Mouse (Mus musculus): ENCODE measurements around the gene Akr1c21. TPM values are rescaled to one million over a fixed set of nuclear protein-coding genes. Genes with fewer than 3 reads are reported as not detected.
"Not testable (repeated sequence)": the region's sequence is repeated elsewhere in the genome, so short reads cannot be mapped to it uniquely, and the experiment has no call there.

Gene Akr1c21
- polyA plus RNA-seq (2016; fragmentation: Nextera tagmentation; extraction: Ambion mirVana), result not detected in 2 replicates

GRCm38 (mm10) chr13:4573871-4574270, at the start of gene Akr1c21:
Akr1c21 (plus strand) TSS chr13:4574075.
- H3K9me3 ChIP-seq, result no peaks in the 10 kb centered on the region
- no peaks in the 10 kb centered on the region for H3K36me3 ChIP-seq (replicated peaks)
- WGBS, result 81% methylated on average over 1 of the region's 1 CpGs
- no peak within 1 kb of the TSS for H3K27ac ChIP-seq
- DNase-seq (ENCODE audit: extremely low spot score, low spot score), result no peak
- no peaks in the 10 kb centered on the region for H3K4me1 ChIP-seq
- no peaks in the 10 kb centered on the region for H3K27me3 ChIP-seq (ENCODE audit: poor library complexity, severe bottlenecking)
- no peak within 1 kb of the TSS for H3K4me3 ChIP-seq

GRCm38 (mm10) chr13:4559143-4559542, 14.7 kb upstream of the Akr1c21 start:
- no peaks in the 10 kb centered on the region for H3K27me3 ChIP-seq (ENCODE audit: poor library complexity, severe bottlenecking)
- H3K36me3 ChIP-seq (replicated peaks), result no peaks in the 10 kb centered on the region
- no peak for DNase-seq (ENCODE audit: extremely low spot score, low spot score)
- no peaks in the 10 kb centered on the region for H3K4me1 ChIP-seq
- H3K4me3 ChIP-seq, result no peak overlapping the region
- WGBS, result 75% methylated on average over 1 of the region's 1 CpGs
- H3K27ac ChIP-seq, result no peak overlapping the region
- no peaks in the 10 kb centered on the region for H3K9me3 ChIP-seq

- Histone ChIP-seq H3K4me1 (no peaks in the 10 kb centered on the region), H3K36me3 (replicated peaks) (no peaks in the 10 kb centered on the region), H3K27me3 (ENCODE audit: poor library complexity, severe bottlenecking) (no peaks in the 10 kb centered on the region), H3K4me3 (no peak overlapping the region), H3K9me3 (no peaks in the 10 kb centered on the region), H3K27ac (no peak overlapping the region)
- DNase-seq (ENCODE audit: extremely low spot score, low spot score), result no peak
Measured at GRCm38 (mm10) chr13:4560500-4560899, 13.4 kb upstream of the Akr1c21 start.

GRCm38 (mm10) chr13:4565996-4566395, 7.9 kb upstream of the Akr1c21 start:
- Histone ChIP-seq H3K4me3 (no peak overlapping the region), H3K36me3 (replicated peaks) (no peaks in the 10 kb centered on the region), H3K27me3 (ENCODE audit: poor library complexity, severe bottlenecking) (no peaks in the 10 kb centered on the region), H3K27ac (no peak overlapping the region), H3K9me3 (peaks cover 6% of the 10 kb centered on the region; the same call in 1 of the 2 replicates), H3K4me1 (no peaks in the 10 kb centered on the region)
- WGBS, result 84% methylated on average over 2 of the region's 2 CpGs
- no peak for DNase-seq (ENCODE audit: extremely low spot score, low spot score)

GRCm38 (mm10) chr13:4576921-4577320, 3.0 kb downstream of the Akr1c21 start:
- DNase-seq (ENCODE audit: extremely low spot score, low spot score), result no peak
- Histone ChIP-seq H3K36me3 (replicated peaks) (no peaks in the 10 kb centered on the region), H3K9me3 (no peaks in the 10 kb centered on the region), H3K27ac (no peak overlapping the region), H3K4me3 (no peak overlapping the region), H3K27me3 (ENCODE audit: poor library complexity, severe bottlenecking) (no peaks in the 10 kb centered on the region), H3K4me1 (no peaks in the 10 kb centered on the region)
- 84% methylated on average over 1 of the region's 1 CpGs for WGBS

- H3K9me3 ChIP-seq; H3K27ac ChIP-seq; H3K27me3 ChIP-seq (ENCODE audit: poor library complexity, severe bottlenecking); H3K4me3 ChIP-seq; H3K4me1 ChIP-seq; DNase-seq (ENCODE audit: extremely low spot score, low spot score): not testable (repeated sequence)
- peaks cover 35% of the 10 kb centered on the region for H3K36me3 ChIP-seq (replicated peaks)
- WGBS, result 81% methylated on average over 3 of the region's 3 CpGs
Measured at GRCm38 (mm10) chr13:4603431-4603830, 29.6 kb downstream of the Akr1c21 start.

- Histone ChIP-seq H3K27me3 (ENCODE audit: poor library complexity, severe bottlenecking) (no peaks in the 10 kb centered on the region), H3K36me3 (replicated peaks) (peaks cover 10% of the 10 kb centered on the region; the same call in 1 of the 2 replicates), H3K4me3 (no peak overlapping the region), H3K9me3 (no peaks in the 10 kb centered on the region), H3K4me1 (no peaks in the 10 kb centered on the region), H3K27ac (no peak overlapping the region)
- no peak for DNase-seq (ENCODE audit: extremely low spot score, low spot score)
- 91% methylated on average over 4 of the region's 4 CpGs for WGBS
Measured at GRCm38 (mm10) chr13:4606821-4607220, 32.9 kb downstream of the Akr1c21 start.

GRCm38 (mm10) chr13:4608530-4608929, 34.7 kb downstream of the Akr1c21 start:
- no peaks in the 10 kb centered on the region for H3K9me3 ChIP-seq
- DNase-seq (ENCODE audit: extremely low spot score, low spot score), result no peak
- peak overlapping the region; percentile 85 for H3K27ac ChIP-seq
- 34% methylated on average over 9 of the region's 9 CpGs for WGBS
- no peaks in the 10 kb centered on the region for H3K27me3 ChIP-seq (ENCODE audit: poor library complexity, severe bottlenecking)
- H3K4me1 ChIP-seq, result no peaks in the 10 kb centered on the region
- H3K4me3 ChIP-seq, result peak overlapping the region; percentile 66
- no peaks in the 10 kb centered on the region for H3K36me3 ChIP-seq (replicated peaks)

GRCm38 (mm10) chr13:4608961-4609409, 35.1 kb downstream of the Akr1c21 start, which contains the start of gene Akr1e1:
Akr1e1 (minus strand) TSS chr13:4609174.
- Histone ChIP-seq H3K27me3 (ENCODE audit: poor library complexity, severe bottlenecking) (no peaks in the 10 kb centered on the region), H3K4me1 (no peaks in the 10 kb centered on the region), H3K9me3 (no peaks in the 10 kb centered on the region), H3K36me3 (replicated peaks) (no peaks in the 10 kb centered on the region), H3K27ac (peak within 1 kb of the TSS; percentile 85), H3K4me3 (peak within 1 kb of the TSS; percentile 66)
- 8% methylated on average over 10 of the region's 10 CpGs for WGBS
- peak; percentile 82 for DNase-seq (ENCODE audit: extremely low spot score, low spot score)

GRCm38 (mm10) chr13:4610902-4611301, 37.0 kb downstream of the Akr1c21 start:
- Histone ChIP-seq H3K27me3 (ENCODE audit: poor library complexity, severe bottlenecking) (no peaks in the 10 kb centered on the region), H3K4me3 (no peak overlapping the region), H3K27ac (no peak overlapping the region), H3K36me3 (replicated peaks) (no peaks in the 10 kb centered on the region), H3K9me3 (no peaks in the 10 kb centered on the region), H3K4me1 (no peaks in the 10 kb centered on the region)
- DNase-seq (ENCODE audit: extremely low spot score, low spot score), result no peak

Other genes starting within 250 kb of the Akr1c21 start
- not detected in 2 replicates for gene Akr1c6, start 139.8 kb upstream of the Akr1c21 start, polyA plus RNA-seq (2016; fragmentation: Nextera tagmentation; extraction: Ambion mirVana)
- gene Akr1c20, start 50.7 kb upstream of the Akr1c21 start, polyA plus RNA-seq (2016; fragmentation: Nextera tagmentation; extraction: Ambion mirVana), result not detected in 2 replicates
- 54.6 and 59.1 TPM in 2 replicates for gene Akr1e1, start 35.1 kb downstream of the Akr1c21 start, polyA plus RNA-seq (2016; fragmentation: Nextera tagmentation; extraction: Ambion mirVana)